Mouse (Mus musculus) gastrocnemius, postnatal 10 days (tissue): ENCODE data around the gene Defb18. TPM values are rescaled to one million over a fixed set of nuclear protein-coding genes. Genes with fewer than 3 reads are reported as not detected.
"Not testable (repeated sequence)": the region's sequence is repeated elsewhere in the genome, so short reads cannot be mapped to it uniquely, and the experiment has no call there.

ENCODE experiments used
- DNase-seq: peaks from one replicate; pipeline ENCODE4 v3.0.0; 2021; ENCODE audit warnings: mixed read lengths
- long read RNA-seq, 2 experiments: library from polyadenylated mRNA; stranded (forward); transcript quantifications; one replicate each; pipeline ENCODE4 v2.0.0; 2021
- total RNA-seq, 2 experiments: library from RNA; stranded (reverse); gene quantifications; 2 replicates each; pipeline ENCODE4 v1.2.3; 2021

Gene Defb18
- not detected for total RNA-seq
- long read RNA-seq, experiment 1, result 0 reads
- long read RNA-seq, experiment 2, result 0 reads

GRCm38 (mm10) chr1:18237343-18237742, at the start of gene Defb18:
Gene Defb18, minus strand, starts transcription at chr1:18237443.
- no peak for DNase-seq

- no peak for DNase-seq
Measured at GRCm38 (mm10) chr1:18271095-18271494, 33.9 kb upstream of the Defb18 start.

GRCm38 (mm10) chr1:18268845-18269244, 31.6 kb upstream of the Defb18 start:
- no peak for DNase-seq

- DNase-seq, result no peak
Measured at GRCm38 (mm10) chr1:18265038-18265437, 27.8 kb upstream of the Defb18 start, which contains the start of gene Defb41. Gene Defb41, minus strand, starts transcription at chr1:18265138.

- not testable (repeated sequence) for DNase-seq
Measured at GRCm38 (mm10) chr1:18245801-18246580, 8.7 kb upstream of the Defb18 start.

GRCm38 (mm10) chr1:18223385-18223945, 13.8 kb downstream of the Defb18 start:
- no peak for DNase-seq

GRCm38 (mm10) chr1:18191719-18192118, 45.5 kb downstream of the Defb18 start:
- no peak for DNase-seq

GRCm38 (mm10) chr1:18190714-18191712, 46.2 kb downstream of the Defb18 start:
- no peak for DNase-seq

Other genes with a start within 250 kb of the Defb18 start
- gene Crisp4, start 91.5 kb downstream of the Defb18 start, total RNA-seq, result not detected
- gene Defb41, start 27.7 kb upstream of the Defb18 start, total RNA-seq, result not detected